Mouse (Mus musculus): ENCODE results near the gene Ccz1. TPM values are rescaled to one million over a fixed set of nuclear protein-coding genes. Genes with fewer than 3 reads are reported as not detected.

The Ccz1 gene
- polyA plus RNA-seq, 2 experiments: 48.2 to 77.1 TPM

GRCm38 (mm10) chr5:143989046-143989445, 25.6 kb downstream of the Ccz1 start:
- 92% methylated on average over 4 of the region's 4 CpGs for WGBS
- H3K9ac ChIP-seq (ENCODE audit: low read depth, low read length, severe bottlenecking): no peak overlapping the region
- H3K36me3 ChIP-seq (ENCODE audit: control insufficient read depth, insufficient read depth, low read length): peaks cover 85% of the 10 kb centered on the region
- no peaks in the 10 kb centered on the region for H3K9me3 ChIP-seq (ENCODE audit: control insufficient read depth, low read length)
- DNase-seq (ENCODE audit: low spot score) (peak; percentile 36), ATAC-seq (ENCODE audit: low FRiP score, low read depth) (peak; percentile 37)
- H3K4me2 ChIP-seq (replicated peaks; ENCODE audit: low read depth, low read length, severe bottlenecking): no peak overlapping the region
- no peaks in the 10 kb centered on the region for H3K27me3 ChIP-seq (ENCODE audit: control insufficient read depth, insufficient read depth, low read length)
- TF ChIP-seq POLR2A (IDR thresholded peaks at IDR 0.05; ENCODE audit: borderline replicate concordance, extremely low read depth, insufficient read depth, insufficient read length): no peak
- H3K27ac ChIP-seq (replicated peaks; ENCODE audit: low read depth, low read length): no peak overlapping the region
- H3K4me3 ChIP-seq (replicated peaks; ENCODE audit: low read length): no peak overlapping the region
- no peaks in the 10 kb centered on the region for H3K4me1 ChIP-seq (ENCODE audit: control insufficient read depth, insufficient read depth, low read length)

GRCm38 (mm10) chr5:143987596-143987995, 27.1 kb downstream of the Ccz1 start:
- H3K36me3 ChIP-seq (ENCODE audit: control insufficient read depth, insufficient read depth, low read length): peaks cover 76% of the 10 kb centered on the region
- no peaks in the 10 kb centered on the region for H3K27me3 ChIP-seq (ENCODE audit: control insufficient read depth, insufficient read depth, low read length)
- no peak overlapping the region for H3K27ac ChIP-seq (replicated peaks; ENCODE audit: low read depth, low read length)
- H3K4me3 ChIP-seq (replicated peaks; ENCODE audit: low read length): no peak overlapping the region
- DNase-seq (ENCODE audit: low spot score) (no peak), ATAC-seq (ENCODE audit: low FRiP score, low read depth) (no peak)
- WGBS: 97% methylated on average over 3 of the region's 3 CpGs
- H3K4me2 ChIP-seq (replicated peaks; ENCODE audit: low read depth, low read length, severe bottlenecking): no peak overlapping the region
- no peaks in the 10 kb centered on the region for H3K9me3 ChIP-seq (ENCODE audit: control insufficient read depth, low read length)
- no peak for TF ChIP-seq POLR2A (IDR thresholded peaks at IDR 0.05; ENCODE audit: borderline replicate concordance, extremely low read depth, insufficient read depth, insufficient read length)
- H3K4me1 ChIP-seq (ENCODE audit: control insufficient read depth, insufficient read depth, low read length): no peaks in the 10 kb centered on the region
- no peak overlapping the region for H3K9ac ChIP-seq (ENCODE audit: low read depth, low read length, severe bottlenecking)

GRCm38 (mm10) chr5:143985381-143985780, 29.3 kb downstream of the Ccz1 start:
- Histone ChIP-seq H3K9ac (ENCODE audit: low read depth, low read length, severe bottlenecking) (no peak overlapping the region), H3K36me3 (ENCODE audit: control insufficient read depth, insufficient read depth, low read length) (peaks cover 55% of the 10 kb centered on the region), H3K4me3 (replicated peaks; ENCODE audit: low read length) (no peak overlapping the region), H3K27me3 (ENCODE audit: control insufficient read depth, insufficient read depth, low read length) (no peaks in the 10 kb centered on the region), H3K4me1 (ENCODE audit: control insufficient read depth, insufficient read depth, low read length) (no peaks in the 10 kb centered on the region), H3K27ac (replicated peaks; ENCODE audit: low read depth, low read length) (no peak overlapping the region), H3K9me3 (ENCODE audit: control insufficient read depth, low read length) (no peaks in the 10 kb centered on the region), H3K4me2 (replicated peaks; ENCODE audit: low read depth, low read length, severe bottlenecking) (no peak overlapping the region)
- no peak for TF ChIP-seq POLR2A (IDR thresholded peaks at IDR 0.05; ENCODE audit: borderline replicate concordance, extremely low read depth, insufficient read depth, insufficient read length)
- 88% methylated on average over 7 of the region's 7 CpGs for WGBS
- DNase-seq (ENCODE audit: low spot score): no peak
- ATAC-seq (ENCODE audit: low FRiP score, low read depth): no peak

- Histone ChIP-seq H3K4me1 (ENCODE audit: control insufficient read depth, insufficient read depth, low read length) (no peaks in the 10 kb centered on the region), H3K27me3 (ENCODE audit: control insufficient read depth, insufficient read depth, low read length) (no peaks in the 10 kb centered on the region), H3K9me3 (ENCODE audit: control insufficient read depth, low read length) (no peaks in the 10 kb centered on the region), H3K9ac (ENCODE audit: low read depth, low read length, severe bottlenecking) (no peak overlapping the region), H3K4me3 (replicated peaks; ENCODE audit: low read length) (no peak overlapping the region), H3K4me2 (replicated peaks; ENCODE audit: low read depth, low read length, severe bottlenecking) (no peak overlapping the region), H3K36me3 (ENCODE audit: control insufficient read depth, insufficient read depth, low read length) (peaks cover 26% of the 10 kb centered on the region), H3K27ac (replicated peaks; ENCODE audit: low read depth, low read length) (no peak overlapping the region)
- whole genome bisulfite sequencing: 69% methylated on average over 2 of the region's 2 CpGs
- no peak for DNase-seq (ENCODE audit: low spot score)
- no peak for ATAC-seq (ENCODE audit: low FRiP score, low read depth)
- no peak for TF ChIP-seq POLR2A (IDR thresholded peaks at IDR 0.05; ENCODE audit: borderline replicate concordance, extremely low read depth, insufficient read depth, insufficient read length)
Measured at GRCm38 (mm10) chr5:143982361-143982760, 32.3 kb downstream of the Ccz1 start.

GRCm38 (mm10) chr5:143980858-143981257, 33.8 kb downstream of the Ccz1 start:
- 8% methylated on average over 9 of the region's 9 CpGs for WGBS
- Histone ChIP-seq H3K27ac (replicated peaks; ENCODE audit: low read depth, low read length) (no peak overlapping the region), H3K9me3 (ENCODE audit: control insufficient read depth, low read length) (no peaks in the 10 kb centered on the region), H3K4me3 (replicated peaks; ENCODE audit: low read length) (no peak overlapping the region), H3K4me1 (ENCODE audit: control insufficient read depth, insufficient read depth, low read length) (no peaks in the 10 kb centered on the region), H3K4me2 (replicated peaks; ENCODE audit: low read depth, low read length, severe bottlenecking) (0 out of 2 replicates have a peak overlapping the region, but pooled peaks have one; percentile 23), H3K9ac (ENCODE audit: low read depth, low read length, severe bottlenecking) (no peak overlapping the region), H3K36me3 (ENCODE audit: control insufficient read depth, insufficient read depth, low read length) (peaks cover 17% of the 10 kb centered on the region; the same call in 1 of the 2 replicates), H3K27me3 (ENCODE audit: control insufficient read depth, insufficient read depth, low read length) (no peaks in the 10 kb centered on the region)
- DNase-seq (ENCODE audit: low spot score): no peak
- no peak for TF ChIP-seq POLR2A (IDR thresholded peaks at IDR 0.05; ENCODE audit: borderline replicate concordance, extremely low read depth, insufficient read depth, insufficient read length)
- ATAC-seq (ENCODE audit: low FRiP score, low read depth): no peak
